ENCODE assay signal across 9 mouse cellular contexts in genomic region chr13:119487354-119487753, GRCm38 (mm10). TPM values are rescaled to one million over a fixed set of nuclear protein-coding genes. Genes with fewer than 3 reads are reported as not detected.
DNase-seq lines count a peak whose midpoint lies in the region; ATAC-seq and TF ChIP-seq lines count a peak whose summit lies in the region.
"Had no signal": no experiment of that assay in that cellular context is flagged by ENCODE, and none has a peak within 500 bp of the region (broad histone marks: within the 10 kb centered on the region; RNA-seq: fewer than 3 reads in every experiment).

No protein-coding gene starts in this region.

- no peak overlapping the region for H3K4me3 ChIP-seq in heart, embryonic 13.5 days
- peak overlapping the region; percentile 85 for H3K4me3 ChIP-seq in bone marrow, adult 2 months (replicated peaks; ENCODE audit: control insufficient read depth, low read depth, low read length)
- no peak overlapping the region for H3K4me3 ChIP-seq in intestine, postnatal 0 days (ENCODE audit: low read depth, low read length)

- no peaks in the 10 kb centered on the region for H3K4me1 ChIP-seq in heart, embryonic 13.5 days
- no peaks in the 10 kb centered on the region for H3K4me1 ChIP-seq in bone marrow, adult 2 months (ENCODE audit: control insufficient read depth, insufficient read depth, low read length)
- H3K4me1 ChIP-seq in intestine, postnatal 0 days (replicated peaks; ENCODE audit: control insufficient read depth, insufficient read depth, low read length), result no peaks in the 10 kb centered on the region

- no peak overlapping the region for H3K9ac ChIP-seq in heart, embryonic 13.5 days
- no peak overlapping the region for H3K9ac ChIP-seq in intestine, postnatal 0 days (ENCODE audit: low read depth, low read length)

- H3K9me3 ChIP-seq in heart, embryonic 13.5 days, result peaks cover 19% of the 10 kb centered on the region
- H3K9me3 ChIP-seq in intestine, postnatal 0 days (ENCODE audit: control insufficient read depth), result peaks cover 7% of the 10 kb centered on the region; the same call in 1 of the 2 replicates
- H3K9me3 ChIP-seq: G1E had no signal

- no peak for ATAC-seq in heart, embryonic 13.5 days (ENCODE audit: extremely low read depth, insufficient number of reproducible peaks, low FRiP score, low TSS enrichment)
- no peak for ATAC-seq in intestine, postnatal 0 days
- no peak for ATAC-seq in monocyte, adult 5-6 weeks (replicated peaks; ENCODE audit: insufficient number of reproducible peaks, low FRiP score, low TSS enrichment, poor library complexity, severe bottlenecking)

- H3K36me3 ChIP-seq in heart, embryonic 13.5 days, result peaks cover 45% of the 10 kb centered on the region
- peaks cover 19% of the 10 kb centered on the region for H3K36me3 ChIP-seq in intestine, postnatal 0 days (ENCODE audit: control insufficient read depth, insufficient read depth)

- TF ChIP-seq POLR2A in bone marrow, adult 2 months (IDR thresholded peaks at IDR 0.05; ENCODE audit: borderline replicate concordance, control insufficient read depth, low read depth, low read length), result no peak

- no peak for DNase-seq in heart, adult 11 months
- DNase-seq in 3T3-L1 (ENCODE audit: low read depth, low spot score), result peak; percentile 51
- no peak for DNase-seq in gastrocnemius, postnatal 25 days
- no peak for DNase-seq in urinary bladder, postnatal 14 days (ENCODE audit: low spot score)

- no peak overlapping the region for H3K27ac ChIP-seq in heart, embryonic 13.5 days (replicated peaks)
- no peak overlapping the region for H3K27ac ChIP-seq in bone marrow, adult 2 months (ENCODE audit: control insufficient read depth, insufficient read depth, low read depth, low read length, poor library complexity)
- H3K27ac ChIP-seq in intestine, postnatal 0 days (ENCODE audit: low read depth, low read length), result peak overlapping the region; percentile 7; the same call in 1 of the 2 replicates

- peak overlapping the region; percentile 52 for H3K4me2 ChIP-seq in heart, embryonic 13.5 days
- H3K4me2 ChIP-seq in intestine, postnatal 0 days (replicated peaks; ENCODE audit: low read depth), result no peak overlapping the region

- 61% methylated on average over 7 of the region's 7 CpGs for WGBS in heart, embryonic 13.5 days
- 54% methylated on average over 7 of the region's 7 CpGs for WGBS in bone marrow, adult 2 months
- 48% methylated on average over 7 of the region's 7 CpGs for WGBS in intestine, postnatal 0 days

- no peaks in the 10 kb centered on the region for H3K27me3 ChIP-seq in heart, embryonic 13.5 days (replicated peaks)
- H3K27me3 ChIP-seq in intestine, postnatal 0 days (replicated peaks; ENCODE audit: control insufficient read depth, insufficient read depth, low read length), result no peaks in the 10 kb centered on the region

- TF ChIP-seq CTCF in bone marrow, adult 2 months (IDR thresholded peaks at IDR 0.05; ENCODE audit: control insufficient read depth, insufficient read depth, low read length), result no peak
- TF ChIP-seq CTCF in intestine, postnatal 0 days (IDR thresholded peaks at IDR 0.05; ENCODE audit: low read depth), result no peak

RNA-seq across cellular contexts. Expression of gene Tmem267, which starts 0.5 kb away (rescaled TPM):
- polyA plus RNA-seq in heart, embryonic 13.5 days (2015; fragmentation: Nextera tagmentation; extraction: Ambion mirVana), result 0.74 and 0.97 TPM in 2 replicates
- 2.9 and 3.4 TPM in 2 replicates for polyA plus RNA-seq in bone marrow, adult 2 months (2011; ENCODE audit: insufficient read depth, insufficient read length, low replicate concordance, missing spikeins)
- polyA plus RNA-seq in intestine, postnatal 0 days (2015; fragmentation: Nextera tagmentation; extraction: Ambion mirVana), result 1.7 and 1.9 TPM in 2 replicates
- total RNA-seq in gastrocnemius, postnatal 25 days (2021), result 10 to 100 TPM; 12.3 to 14.2 TPM
- total RNA-seq in monocyte, adult 5-6 weeks (2017), result 0.43 to 5.0 TPM (median 2.9 TPM) in 3 replicates
- polyA plus RNA-seq: G1E had no signal

RNA-seq across cellular contexts. Expression of gene 3110070M22Rik, which starts 0.8 kb away (rescaled TPM):
- 0.84 and 0.90 TPM in 2 replicates for polyA plus RNA-seq in heart, embryonic 13.5 days (2015; fragmentation: Nextera tagmentation; extraction: Ambion mirVana)
- polyA plus RNA-seq in bone marrow, adult 2 months (2011; ENCODE audit: insufficient read depth, insufficient read length, low replicate concordance, missing spikeins), result 0.88 TPM in 1 of 2 replicates, not detected in the other
- polyA plus RNA-seq in intestine, postnatal 0 days (2015; fragmentation: Nextera tagmentation; extraction: Ambion mirVana), result 1.7 and 2.1 TPM in 2 replicates
- total RNA-seq in gastrocnemius, postnatal 25 days (2021), result under 1 TPM; 0.32 to 0.49 TPM
- 1.6 TPM in 1 of 3 replicates, not detected in the others for total RNA-seq in monocyte, adult 5-6 weeks (2017)

RNA-seq across cellular contexts. Expression of gene 4833420G17Rik, which starts 24.8 kb away (rescaled TPM):
- 35.4 and 38.2 TPM in 2 replicates for polyA plus RNA-seq in heart, embryonic 13.5 days (2015; fragmentation: Nextera tagmentation; extraction: Ambion mirVana)
- 26.9 and 58.6 TPM in 2 replicates for polyA plus RNA-seq in bone marrow, adult 2 months (2011; ENCODE audit: insufficient read depth, insufficient read length, low replicate concordance, missing spikeins)
- 24.3 and 27.2 TPM in 2 replicates for polyA plus RNA-seq in intestine, postnatal 0 days (2015; fragmentation: Nextera tagmentation; extraction: Ambion mirVana)
- total RNA-seq in gastrocnemius, postnatal 25 days (2021), result 1 to 10 TPM; 5.4 to 6.6 TPM
- 87.0 to 119 TPM (median 96.0 TPM) in 3 replicates for total RNA-seq in monocyte, adult 5-6 weeks (2017)

RNA-seq across cellular contexts. Expression of gene Paip1, which starts 59.0 kb away (rescaled TPM):
- 32.5 and 34.9 TPM in 2 replicates for polyA plus RNA-seq in heart, embryonic 13.5 days (2015; fragmentation: Nextera tagmentation; extraction: Ambion mirVana)
- 22.7 and 62.0 TPM in 2 replicates for polyA plus RNA-seq in bone marrow, adult 2 months (2011; ENCODE audit: insufficient read depth, insufficient read length, low replicate concordance, missing spikeins)
- 59.2 and 63.3 TPM in 2 replicates for polyA plus RNA-seq in intestine, postnatal 0 days (2015; fragmentation: Nextera tagmentation; extraction: Ambion mirVana)
- total RNA-seq in gastrocnemius, postnatal 25 days (2021), result 10 to 100 TPM; 78.6 to 79.2 TPM
- 65.8 to 106 TPM (median 66.5 TPM) in 3 replicates for total RNA-seq in monocyte, adult 5-6 weeks (2017)
